Mouse (Mus musculus): ENCODE data around the gene Cldn19. TPM values are rescaled to one million over a fixed set of nuclear protein-coding genes. Genes with fewer than 3 reads are reported as not detected.

Gene Cldn19
- polyA plus RNA-seq (2012; rRNA removed): 0.20 and 0.32 TPM in 2 replicates

GRCm38 (mm10) chr4:119255351-119255750, at the start of gene Cldn19:
Gene Cldn19 (plus strand): TSS chr4:119255414.
- no peak within 1 kb of the TSS for H3K4me3 ChIP-seq (replicated peaks; ENCODE audit: insufficient read depth, low read depth, low read length)
- no peaks in the 10 kb centered on the region for H3K27me3 ChIP-seq (ENCODE audit: control insufficient read depth, insufficient read depth, low read length)
- 50% methylated on average over 12 of the region's 12 CpGs for WGBS
- no peaks in the 10 kb centered on the region for H3K4me1 ChIP-seq (ENCODE audit: control insufficient read depth, insufficient read depth, low read length)
- no peak for TF ChIP-seq CTCF (IDR thresholded peaks at IDR 0.05; ENCODE audit: borderline replicate concordance, insufficient read depth, low read depth, low read length)
- TF ChIP-seq POLR2A (IDR thresholded peaks at IDR 0.05; ENCODE audit: borderline replicate concordance, insufficient read depth, low read length): no peak
- H3K27ac ChIP-seq (ENCODE audit: insufficient read depth, low read length): no peak within 1 kb of the TSS
- no peak for DNase-seq

- Histone ChIP-seq H3K27me3 (ENCODE audit: control insufficient read depth, insufficient read depth, low read length) (no peaks in the 10 kb centered on the region), H3K27ac (ENCODE audit: insufficient read depth, low read length) (no peak overlapping the region), H3K4me3 (replicated peaks; ENCODE audit: insufficient read depth, low read depth, low read length) (no peak overlapping the region), H3K4me1 (ENCODE audit: control insufficient read depth, insufficient read depth, low read length) (no peaks in the 10 kb centered on the region; the same call in 1 of the 2 replicates)
- 34% methylated on average over 8 of the region's 8 CpGs for WGBS
- TF ChIP-seq CTCF (IDR thresholded peaks at IDR 0.05; ENCODE audit: borderline replicate concordance, insufficient read depth, low read depth, low read length) (no peak), POLR2A (IDR thresholded peaks at IDR 0.05; ENCODE audit: borderline replicate concordance, insufficient read depth, low read length) (no peak)
- no peak for DNase-seq
Observed at GRCm38 (mm10) chr4:119216667-119217066, 38.5 kb upstream of the Cldn19 start.

- WGBS: 20% methylated on average over 11 of the region's 11 CpGs
- TF ChIP-seq POLR2A (IDR thresholded peaks at IDR 0.05; ENCODE audit: borderline replicate concordance, insufficient read depth, low read length) (no peak), CTCF (IDR thresholded peaks at IDR 0.05; ENCODE audit: borderline replicate concordance, insufficient read depth, low read depth, low read length) (no peak)
- no peak within 1 kb of the TSS for H3K27ac ChIP-seq (ENCODE audit: insufficient read depth, low read length)
Observed at GRCm38 (mm10) chr4:119218169-119218568, 37.0 kb upstream of the Cldn19 start, which contains the start of gene Tmem269. Gene Tmem269 (minus strand): TSS chr4:119218217.

GRCm38 (mm10) chr4:119223696-119224095, 31.5 kb upstream of the Cldn19 start:
- TF ChIP-seq CTCF (IDR thresholded peaks at IDR 0.05; ENCODE audit: borderline replicate concordance, insufficient read depth, low read depth, low read length) (peak; percentile 67), POLR2A (IDR thresholded peaks at IDR 0.05; ENCODE audit: borderline replicate concordance, insufficient read depth, low read length) (no peak)
- no peak overlapping the region for H3K4me3 ChIP-seq (replicated peaks; ENCODE audit: insufficient read depth, low read depth, low read length)
- WGBS: 11% methylated on average over 1 of the region's 1 CpGs
- DNase-seq: peak; percentile 38 to 53
- no peaks in the 10 kb centered on the region for H3K27me3 ChIP-seq (ENCODE audit: control insufficient read depth, insufficient read depth, low read length)
- H3K27ac ChIP-seq (ENCODE audit: insufficient read depth, low read length): no peak overlapping the region
- no peaks in the 10 kb centered on the region for H3K4me1 ChIP-seq (ENCODE audit: control insufficient read depth, insufficient read depth, low read length)

More at GRCm38 (mm10) chr4:119218169-119218568, 37.0 kb upstream of the Cldn19 start, which contains the start of gene Tmem269:
- no peak within 1 kb of the TSS for H3K4me3 ChIP-seq (replicated peaks; ENCODE audit: insufficient read depth, low read depth, low read length)
- DNase-seq: no peak
- H3K27me3 ChIP-seq (ENCODE audit: control insufficient read depth, insufficient read depth, low read length): no peaks in the 10 kb centered on the region
- no peaks in the 10 kb centered on the region; the same call in 1 of the 2 replicates for H3K4me1 ChIP-seq (ENCODE audit: control insufficient read depth, insufficient read depth, low read length)

- Histone ChIP-seq H3K27me3 (ENCODE audit: control insufficient read depth, insufficient read depth, low read length) (no peaks in the 10 kb centered on the region), H3K4me1 (ENCODE audit: control insufficient read depth, insufficient read depth, low read length) (no peaks in the 10 kb centered on the region), H3K27ac (ENCODE audit: insufficient read depth, low read length) (no peak overlapping the region), H3K4me3 (replicated peaks; ENCODE audit: insufficient read depth, low read depth, low read length) (no peak overlapping the region)
- 96% methylated on average over 3 of the region's 3 CpGs for WGBS
- DNase-seq: no peak
- TF ChIP-seq POLR2A (IDR thresholded peaks at IDR 0.05; ENCODE audit: borderline replicate concordance, insufficient read depth, low read length) (no peak), CTCF (IDR thresholded peaks at IDR 0.05; ENCODE audit: borderline replicate concordance, insufficient read depth, low read depth, low read length) (no peak)
Observed at GRCm38 (mm10) chr4:119224534-119224933, 30.7 kb upstream of the Cldn19 start.

- no peak overlapping the region for H3K4me3 ChIP-seq (replicated peaks; ENCODE audit: insufficient read depth, low read depth, low read length)
- 92% methylated on average over 9 of the region's 9 CpGs for WGBS
Observed at GRCm38 (mm10) chr4:119225719-119226118, 29.5 kb upstream of the Cldn19 start.

GRCm38 (mm10) chr4:119226751-119227150, 28.5 kb upstream of the Cldn19 start:
- no peak overlapping the region for H3K4me3 ChIP-seq (replicated peaks; ENCODE audit: insufficient read depth, low read depth, low read length)
- no peaks in the 10 kb centered on the region for H3K4me1 ChIP-seq (ENCODE audit: control insufficient read depth, insufficient read depth, low read length)
- TF ChIP-seq POLR2A (IDR thresholded peaks at IDR 0.05; ENCODE audit: borderline replicate concordance, insufficient read depth, low read length) (no peak), CTCF (IDR thresholded peaks at IDR 0.05; ENCODE audit: borderline replicate concordance, insufficient read depth, low read depth, low read length) (no peak)
- WGBS: 90% methylated on average over 11 of the region's 11 CpGs
- H3K27me3 ChIP-seq (ENCODE audit: control insufficient read depth, insufficient read depth, low read length): no peaks in the 10 kb centered on the region
- DNase-seq: no peak
- H3K27ac ChIP-seq (ENCODE audit: insufficient read depth, low read length): no peak overlapping the region

More at GRCm38 (mm10) chr4:119225719-119226118, 29.5 kb upstream of the Cldn19 start:
- no peak overlapping the region for H3K27ac ChIP-seq (ENCODE audit: insufficient read depth, low read length)
- no peaks in the 10 kb centered on the region for H3K4me1 ChIP-seq (ENCODE audit: control insufficient read depth, insufficient read depth, low read length)
- TF ChIP-seq CTCF (IDR thresholded peaks at IDR 0.05; ENCODE audit: borderline replicate concordance, insufficient read depth, low read depth, low read length): no peak
- no peak for TF ChIP-seq POLR2A (IDR thresholded peaks at IDR 0.05; ENCODE audit: borderline replicate concordance, insufficient read depth, low read length)
- no peak for DNase-seq
- no peaks in the 10 kb centered on the region for H3K27me3 ChIP-seq (ENCODE audit: control insufficient read depth, insufficient read depth, low read length)

GRCm38 (mm10) chr4:119232410-119233255, 22.6 kb upstream of the Cldn19 start, which contains the start of the genes AU022252 and P3h1:
Gene AU022252 (minus strand): TSS chr4:119232712.
Gene P3h1 (plus strand): TSS chr4:119232915.
- Histone ChIP-seq H3K4me3 (replicated peaks; ENCODE audit: insufficient read depth, low read depth, low read length) (peak within 1 kb of the TSS; percentile 84), H3K4me1 (ENCODE audit: control insufficient read depth, insufficient read depth, low read length) (no peaks in the 10 kb centered on the region), H3K27me3 (ENCODE audit: control insufficient read depth, insufficient read depth, low read length) (no peaks in the 10 kb centered on the region), H3K27ac (ENCODE audit: insufficient read depth, low read length) (peak within 1 kb of the TSS; percentile 34)
- peak; percentile 84; the same call in 1 of the 2 replicates for TF ChIP-seq POLR2A (IDR thresholded peaks at IDR 0.05; ENCODE audit: borderline replicate concordance, insufficient read depth, low read length)
- TF ChIP-seq CTCF (IDR thresholded peaks at IDR 0.05; ENCODE audit: borderline replicate concordance, insufficient read depth, low read depth, low read length): no peak
- WGBS: under 1% methylated on average over 66 of the region's 71 CpGs
- peak; percentile 99 for DNase-seq

All from cerebellum, adult 2 months (tissue).